Mouse (Mus musculus) midbrain, embryonic 14.5 days (tissue): ENCODE measurements at regions not wholly inside any gene's neighbourhood (a gene's known extent, or its start where the extent isn't known, plus 50 kb on each side); places are given as distances from the start of the nearest gene placed in this dataset.
A peak's percentile ranks its signal among the peaks of the same experiment; 100 is the strongest.
"Not testable (repeated sequence)": the region's sequence is repeated elsewhere in the genome, so short reads cannot be mapped to it uniquely, and the experiment has no call there.

Experiments
- ATAC-seq: fragments of 200-750 bp; cut with Nextera tagmentation; 2 replicates; pipeline ENCODE4 v1.8.0; 2017; ENCODE audit warnings: moderate number of reproducible peaks, moderate library complexity; ENCODE audit not compliant: low FRiP score, low TSS enrichment
- DNase-seq: peaks from one replicate; pipeline ENCODE4 v3.0.0-alpha.2; 2015
- H3K27ac ChIP-seq: fragments of 300-500 bp; sonication (generic); replicated peaks from 2 replicates; pipeline ENCODE4 v1.5.1; 2014; ENCODE audit warnings: mild to moderate bottlenecking, low read depth, low read length, moderate library complexity
- H3K27me3 ChIP-seq: fragments of 300-500 bp; sonication (generic); 2 replicates; pipeline ENCODE4 v1.6.1; 2014; ENCODE audit warnings: low read length, control low read depth, mixed read lengths; ENCODE audit not compliant: control insufficient read depth, insufficient read depth
- H3K36me3 ChIP-seq: fragments of 300-500 bp; sonication (generic); 2 replicates; pipeline ENCODE4 v1.6.1; 2014; ENCODE audit warnings: low read length, control low read depth; ENCODE audit not compliant: control insufficient read depth, insufficient read depth
- H3K4me1 ChIP-seq: fragments of 300-500 bp; sonication (generic); 2 replicates; pipeline ENCODE4 v1.6.1; 2014; ENCODE audit warnings: mild to moderate bottlenecking, antibody characterized with exemption, low read length, control low read depth; ENCODE audit not compliant: control insufficient read depth, insufficient read depth
- H3K4me2 ChIP-seq: fragments of 300-500 bp; sonication (generic); 2 replicates; pipeline ENCODE4 v1.6.1; 2014; ENCODE audit warnings: mild to moderate bottlenecking, low read length, moderate library complexity
- H3K4me3 ChIP-seq: fragments of 300-500 bp; sonication (generic); replicated peaks from 2 replicates; pipeline ENCODE4 v1.5.1; 2014; ENCODE audit warnings: low read depth, low read length
- H3K9ac ChIP-seq: fragments of 300-500 bp; sonication (generic); replicated peaks from 2 replicates; pipeline ENCODE4 v1.6.1; 2014; ENCODE audit warnings: mild to moderate bottlenecking, low read length, moderate library complexity
- H3K9me3 ChIP-seq: fragments of 300-500 bp; sonication (generic); 2 replicates; pipeline ENCODE4 v1.6.1; 2016; ENCODE audit warnings: low read length, control low read depth, mixed read lengths; ENCODE audit not compliant: control insufficient read depth
- WGBS: fragments of 180-500 bp; shearing (Covaris S2); extraction: QIAGEN DNeasy Blood & Tissue Kit; methylation state at CpG from one replicate; pipeline ENCODE4 v1.1.7; 2014; 5-methylcytosine and 5-hydroxymethylcytosine counted together

DNA sequence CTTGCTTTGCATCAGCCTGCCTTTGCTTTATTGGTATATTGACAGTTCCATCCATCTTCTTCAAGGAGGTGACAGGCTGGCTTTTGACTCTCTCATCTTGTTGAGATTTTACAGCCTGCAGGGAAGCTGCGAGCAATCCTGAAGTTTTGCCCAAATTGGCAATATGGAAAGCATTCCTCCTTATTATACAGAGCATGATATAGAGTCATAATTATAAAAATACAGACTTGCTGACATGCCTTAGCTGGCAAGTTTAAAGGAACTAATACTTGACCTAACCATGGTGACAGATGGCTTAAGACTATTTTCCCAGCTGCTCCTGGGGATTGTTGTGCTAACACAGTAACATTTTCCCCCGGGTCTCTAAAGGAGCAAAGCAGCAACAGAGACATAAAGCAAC, 1078.6 kb upstream of the Sel1l start:
- ATAC-seq (no peak), DNase-seq (no peak)
- H3K27ac ChIP-seq, result no peak overlapping the region
- no peaks in the 10 kb centered on the region for H3K36me3 ChIP-seq
- H3K4me3 ChIP-seq, result no peak overlapping the region
- no peak overlapping the region for H3K9ac ChIP-seq
- no peak overlapping the region for H3K4me2 ChIP-seq
- no peaks in the 10 kb centered on the region for H3K27me3 ChIP-seq
- 60% methylated on average over 2 of the region's 2 CpGs for WGBS
- no peaks in the 10 kb centered on the region for H3K4me1 ChIP-seq
- H3K9me3 ChIP-seq, result no peaks in the 10 kb centered on the region

DNA sequence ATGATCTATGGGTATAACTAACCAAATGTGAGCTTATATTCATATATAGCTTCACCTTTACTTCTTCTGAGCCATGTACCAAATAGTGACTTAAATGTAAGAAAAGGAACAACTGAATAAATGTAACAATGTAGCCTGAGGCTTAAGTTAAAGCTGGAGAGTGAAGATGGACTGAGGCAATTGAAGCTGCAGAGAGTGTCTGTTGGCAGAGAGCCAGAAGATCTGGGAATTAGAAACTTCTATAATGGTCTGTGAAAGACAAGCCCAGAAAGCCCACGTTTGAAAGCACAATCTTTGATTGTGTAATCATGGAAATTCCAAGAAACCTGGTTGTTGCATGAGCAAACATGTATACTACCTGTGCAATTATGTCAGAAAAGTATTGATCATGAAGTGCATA, 1078.0 kb upstream of the Sel1l start:
- 12% methylated on average over 1 of the region's 1 CpGs for WGBS
- Histone ChIP-seq H3K27ac (no peak overlapping the region), H3K36me3 (no peaks in the 10 kb centered on the region), H3K27me3 (no peaks in the 10 kb centered on the region), H3K4me3 (no peak overlapping the region), H3K4me2 (no peak overlapping the region), H3K9me3 (no peaks in the 10 kb centered on the region), H3K9ac (no peak overlapping the region), H3K4me1 (no peaks in the 10 kb centered on the region)
- ATAC-seq (no peak), DNase-seq (peak; percentile 69)

DNA sequence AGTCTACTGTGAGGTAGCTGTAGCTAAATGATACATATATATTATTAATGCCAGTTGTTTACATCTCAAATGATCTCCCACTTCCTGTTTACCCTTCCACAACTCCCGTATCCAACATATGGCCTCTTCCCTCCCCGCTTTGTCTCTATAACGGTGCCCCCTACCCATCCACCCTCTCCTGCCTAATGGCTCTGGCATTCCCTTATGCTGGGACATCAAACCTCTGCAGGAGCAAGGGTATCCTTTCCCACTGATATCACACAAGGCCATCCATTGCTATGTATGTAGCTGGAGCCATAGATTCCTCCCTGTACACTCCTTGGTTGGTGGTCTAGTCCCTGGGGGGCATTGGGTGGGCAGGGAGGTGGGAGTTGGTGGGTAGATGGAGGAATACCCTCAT, 1071.0 kb upstream of the Sel1l start:
- no peaks in the 10 kb centered on the region for H3K9me3 ChIP-seq
- no peak overlapping the region for H3K4me3 ChIP-seq
- DNase-seq (no peak), ATAC-seq (no peak)
- H3K27ac ChIP-seq, result no peak overlapping the region
- no peaks in the 10 kb centered on the region for H3K27me3 ChIP-seq
- no peaks in the 10 kb centered on the region for H3K36me3 ChIP-seq
- no peak overlapping the region for H3K4me2 ChIP-seq
- no peak overlapping the region for H3K9ac ChIP-seq
- 93% methylated on average over 3 of the region's 3 CpGs for WGBS
- no peaks in the 10 kb centered on the region for H3K4me1 ChIP-seq

DNA sequence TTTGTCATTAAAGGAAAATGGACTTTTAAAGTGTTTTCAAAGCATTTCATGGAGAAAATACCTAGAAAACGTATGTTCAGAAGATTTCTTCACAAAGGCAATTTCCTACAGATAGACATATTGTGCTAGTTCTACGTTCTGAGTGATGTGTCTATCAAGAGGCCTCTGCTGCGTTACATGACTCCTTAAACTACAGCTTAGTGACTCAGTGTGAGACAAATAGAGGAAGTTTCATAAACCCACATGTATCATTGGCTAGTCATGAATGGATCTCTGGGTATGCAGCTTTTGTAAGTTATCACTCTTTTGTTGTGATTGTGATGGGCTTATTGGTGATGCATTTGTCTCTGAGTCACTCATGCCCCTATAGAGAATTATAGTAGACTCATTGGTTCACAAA, 1067.3 kb upstream of the Sel1l start:
- H3K36me3 ChIP-seq, result no peaks in the 10 kb centered on the region
- no peak overlapping the region for H3K9ac ChIP-seq
- H3K4me2 ChIP-seq, result no peak overlapping the region
- no peaks in the 10 kb centered on the region for H3K4me1 ChIP-seq
- no peaks in the 10 kb centered on the region for H3K27me3 ChIP-seq
- WGBS, result 70% methylated on average over 3 of the region's 3 CpGs
- ATAC-seq (no peak), DNase-seq (no peak)
- no peak overlapping the region for H3K4me3 ChIP-seq
- no peak overlapping the region for H3K27ac ChIP-seq
- H3K9me3 ChIP-seq, result no peaks in the 10 kb centered on the region

DNA sequence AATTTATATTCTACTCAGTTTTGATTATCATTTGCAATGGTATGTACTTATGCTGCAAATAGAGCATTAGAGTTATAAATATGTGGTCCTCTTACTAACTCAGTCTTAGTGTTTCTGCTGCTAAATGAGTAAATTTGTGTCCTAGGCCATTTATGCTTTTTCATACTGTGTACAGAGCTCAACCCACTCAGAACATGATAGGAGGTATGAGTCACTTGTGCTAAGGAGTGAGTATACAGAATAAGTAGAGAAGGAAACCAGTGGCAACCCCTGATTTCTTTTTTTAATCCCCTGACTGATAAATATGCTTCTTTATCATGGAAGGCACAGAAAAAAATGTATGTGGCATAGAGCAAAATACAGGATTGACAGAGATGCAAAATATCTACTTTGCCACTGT, 1066.8 kb upstream of the Sel1l start:
- H3K4me3 ChIP-seq, result no peak overlapping the region
- DNase-seq, result no peak
- no peak overlapping the region for H3K27ac ChIP-seq
- no peak overlapping the region for H3K4me2 ChIP-seq
- H3K27me3 ChIP-seq, result no peaks in the 10 kb centered on the region
- no peak overlapping the region for H3K9ac ChIP-seq
- no peaks in the 10 kb centered on the region for H3K9me3 ChIP-seq
- no peak for ATAC-seq
- no peaks in the 10 kb centered on the region for H3K4me1 ChIP-seq
- no peaks in the 10 kb centered on the region for H3K36me3 ChIP-seq

DNA sequence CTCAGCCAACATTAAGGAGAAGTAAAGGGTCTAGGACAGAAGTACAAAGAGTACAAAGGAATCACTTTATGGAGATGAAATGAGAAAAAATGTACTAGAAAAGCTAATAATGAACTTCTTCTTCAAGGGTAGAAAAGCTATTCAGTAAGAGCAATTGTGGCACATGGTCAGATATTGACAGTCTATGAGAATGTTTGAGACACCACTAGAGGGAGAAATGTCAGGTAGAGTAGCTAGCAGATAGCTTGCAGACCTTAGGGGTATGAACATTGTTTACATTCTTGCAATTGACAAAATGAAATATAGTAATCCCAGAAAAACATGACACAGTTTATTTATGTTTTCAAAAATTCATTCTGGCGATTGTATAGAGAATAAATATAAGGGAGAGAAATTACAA, 1066.2 kb upstream of the Sel1l start:
- Histone ChIP-seq H3K9me3 (no peaks in the 10 kb centered on the region), H3K36me3 (no peaks in the 10 kb centered on the region), H3K4me2 (no peak overlapping the region), H3K9ac (no peak overlapping the region), H3K4me3 (no peak overlapping the region), H3K4me1 (no peaks in the 10 kb centered on the region), H3K27ac (no peak overlapping the region), H3K27me3 (no peaks in the 10 kb centered on the region)
- no peak for ATAC-seq
- no peak for DNase-seq
- 85% methylated on average over 1 of the region's 1 CpGs for WGBS

DNA sequence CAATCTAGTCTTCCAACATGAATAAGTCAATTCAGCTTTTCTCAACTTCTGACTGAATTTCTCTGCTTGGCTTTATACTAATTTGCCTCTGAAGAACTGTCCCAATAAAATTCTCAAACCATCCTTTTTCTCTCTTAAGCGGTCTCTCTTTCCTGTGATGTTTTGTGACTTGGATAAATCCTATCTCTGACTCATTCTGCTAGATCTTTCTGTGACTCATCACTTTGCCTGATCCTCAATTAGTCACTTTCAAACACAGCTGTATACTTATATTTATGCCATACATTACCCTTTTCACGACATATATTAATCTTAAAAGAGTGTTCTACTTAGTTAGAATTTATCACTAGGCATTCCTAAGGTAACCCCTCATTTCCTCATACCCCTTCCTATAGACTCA, 1055.4 kb upstream of the Sel1l start:
- Histone ChIP-seq H3K9me3 (no peaks in the 10 kb centered on the region), H3K27me3 (no peaks in the 10 kb centered on the region), H3K4me1 (no peaks in the 10 kb centered on the region), H3K27ac (no peak overlapping the region), H3K36me3 (no peaks in the 10 kb centered on the region), H3K4me3 (no peak overlapping the region), H3K4me2 (no peak overlapping the region), H3K9ac (no peak overlapping the region)
- ATAC-seq (no peak), DNase-seq (no peak)
- 89% methylated on average over 2 of the region's 2 CpGs for WGBS

DNA sequence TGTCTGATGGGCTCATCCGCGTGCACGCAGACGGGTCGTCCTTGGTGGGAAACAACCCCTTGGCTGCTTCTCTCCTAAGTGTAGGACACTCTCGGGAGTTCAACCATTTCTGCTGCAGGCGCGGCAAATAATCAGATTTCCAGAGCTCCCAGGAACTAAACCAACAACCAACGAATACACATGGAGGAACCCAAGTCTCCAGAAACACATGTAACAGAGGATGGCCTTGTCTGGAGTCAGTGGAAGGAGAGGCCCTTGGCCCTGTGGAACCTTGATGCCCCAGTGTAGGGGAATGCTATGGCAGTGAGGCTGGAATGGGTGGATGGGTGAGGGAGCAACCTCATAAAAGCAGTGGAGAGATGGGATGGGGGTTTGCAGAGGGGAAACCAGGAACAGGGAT, 1043.4 kb upstream of the Sel1l start:
- Histone ChIP-seq H3K27me3 (no peaks in the 10 kb centered on the region), H3K36me3 (no peaks in the 10 kb centered on the region), H3K4me1 (no peaks in the 10 kb centered on the region), H3K27ac (no peak overlapping the region), H3K4me2 (no peak overlapping the region), H3K9ac (no peak overlapping the region), H3K4me3 (no peak overlapping the region), H3K9me3 (no peaks in the 10 kb centered on the region)
- ATAC-seq, result no peak
- 95% methylated on average over 4 of the region's 9 CpGs for WGBS
- DNase-seq, result no peak

DNA sequence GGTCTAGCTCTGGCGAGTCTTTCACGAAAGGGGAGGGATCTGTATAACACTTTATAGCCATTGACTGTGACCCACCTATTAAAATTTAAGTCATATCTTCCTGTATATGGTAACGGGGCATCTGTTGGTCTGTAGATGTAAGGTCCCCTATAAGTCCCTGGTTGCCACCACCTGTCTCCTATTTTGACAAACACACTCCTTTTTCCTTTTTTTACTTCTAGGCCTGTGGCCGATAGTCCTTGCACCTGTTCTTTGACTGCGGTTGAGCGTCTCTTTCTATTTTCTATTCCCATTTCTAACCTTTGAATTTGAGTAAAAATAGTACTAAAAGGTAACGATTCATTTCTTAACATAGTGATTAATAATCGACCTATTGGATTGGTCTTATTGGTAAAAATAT, 1042.7 kb upstream of the Sel1l start:
- H3K27me3 ChIP-seq, DNase-seq, ATAC-seq, H3K27ac ChIP-seq, H3K9me3 ChIP-seq, H3K9ac ChIP-seq, H3K4me2 ChIP-seq, H3K36me3 ChIP-seq, H3K4me1 ChIP-seq, H3K4me3 ChIP-seq: not testable (repeated sequence)
- no CpG with 5 or more reads among the region's 8 CpGs for WGBS
